Mouse (Mus musculus) olfactory bulb, adult 2 months (tissue): Measurements from ENCODE around the gene 2310022A10Rik.

Experiments
- CTCF ChIP-seq: fragments of 200-500 bp; IDR thresholded peaks from 2 replicates; pipeline ENCODE4 v1.5.1; 2012; ENCODE audit warnings: low read depth, mild to moderate bottlenecking, low read length, moderate library complexity; ENCODE audit not compliant: insufficient read depth
- POLR2A ChIP-seq: fragments of 200-500 bp; IDR thresholded peaks from 2 replicates; pipeline ENCODE4 v1.6.1; 2012; ENCODE audit warnings: mild to moderate bottlenecking, low read depth, low read length, moderate library complexity; ENCODE audit not compliant: insufficient read depth

GRCm38 (mm10) chr7:27608130-27608529, 55.1 kb downstream of the 2310022A10Rik start:
- no peak for TF ChIP-seq POLR2A
- no peak for TF ChIP-seq CTCF
